Mouse (Mus musculus) lung, postnatal 4 days (tissue): ENCODE measurements around the gene Prnd.
A peak's percentile ranks its signal among the peaks of the same experiment; 100 is the strongest.

Source experiments
- DNase-seq, 2 experiments: peaks; one replicate each; pipeline ENCODE4 v3.0.0; 2021

Gene Prnd

DNA sequence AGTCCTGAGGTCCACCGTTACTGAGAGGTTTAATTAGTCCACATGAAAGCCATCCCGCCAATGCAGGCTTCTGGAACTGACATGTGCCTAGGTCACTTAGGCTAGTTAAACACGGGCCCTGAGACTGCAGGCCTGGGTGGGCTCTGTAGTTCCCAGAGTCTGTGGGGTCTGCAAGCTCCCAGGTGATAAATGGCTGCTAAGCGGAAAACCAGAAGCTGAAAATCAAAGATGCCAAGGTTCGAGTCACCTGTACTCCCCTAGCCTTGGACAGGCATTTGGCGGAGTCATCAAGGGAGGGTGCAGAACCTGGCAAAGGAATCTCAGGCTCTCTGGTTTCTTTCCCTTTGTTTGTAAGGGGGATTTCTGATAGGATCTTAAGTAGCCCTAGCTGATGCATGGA is 9.2 kb upstream of the Prnd start:
- no peak for DNase-seq

DNA sequence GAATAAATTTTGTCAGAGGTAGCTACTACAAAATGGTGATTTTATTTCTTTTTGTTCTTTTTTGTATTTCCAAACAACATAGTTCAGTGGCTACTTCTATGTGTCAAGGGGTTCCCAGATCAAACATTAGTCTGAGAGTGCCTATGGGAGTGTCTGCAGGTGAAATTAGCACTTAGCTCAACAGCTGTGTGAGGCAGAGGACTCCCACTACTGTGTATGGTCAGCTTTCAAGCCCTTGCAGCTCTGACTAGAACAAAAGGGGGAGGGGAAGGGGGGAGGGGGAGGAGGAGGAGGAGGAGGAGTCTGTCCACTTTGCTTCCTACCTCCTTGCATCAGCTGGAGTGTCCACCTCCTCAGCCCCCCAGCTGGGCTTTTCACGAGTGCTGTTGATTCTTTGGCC is 6.3 kb upstream of the Prnd start:
- peak; percentile 1 to 4 for DNase-seq

DNA sequence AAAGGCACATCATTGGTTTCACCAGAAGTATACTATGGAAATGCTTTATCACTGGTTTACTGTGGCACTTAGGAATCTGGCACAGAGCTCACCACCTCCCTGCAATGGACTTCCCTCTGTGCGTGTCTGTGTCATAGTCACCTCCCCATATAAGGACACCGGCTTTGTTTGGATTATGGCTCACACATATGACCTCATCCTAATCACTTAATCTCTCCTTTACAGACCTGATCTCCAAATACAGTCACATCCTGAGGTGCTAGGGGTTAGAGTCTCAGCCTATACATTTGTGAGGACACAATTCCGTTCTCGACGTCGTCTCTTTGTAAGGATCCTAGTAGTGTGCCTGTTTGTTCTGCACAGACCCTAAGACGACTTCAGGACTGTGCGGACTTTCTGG is 5.4 kb upstream of the Prnd start:
- peak in 1 of 2 experiments; percentile 23 for DNase-seq

DNA sequence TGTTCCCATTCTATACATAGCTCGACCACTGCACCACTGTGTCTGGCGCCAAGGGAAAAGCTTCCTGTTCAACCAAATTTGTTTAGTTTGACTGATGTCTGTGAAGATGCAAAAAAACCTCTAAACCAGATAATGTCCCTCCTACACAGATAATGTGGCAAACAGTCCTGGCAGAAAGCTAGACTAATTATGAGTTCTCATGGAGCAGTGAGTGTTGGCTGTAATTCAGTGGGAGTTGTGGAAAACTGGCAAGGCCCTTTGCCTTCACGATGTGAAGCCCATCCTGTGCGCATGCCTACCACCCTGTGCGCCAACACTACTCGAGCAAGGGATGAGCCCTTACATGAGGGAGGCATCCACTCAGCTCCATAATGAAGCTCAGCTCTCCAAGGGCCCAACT is 4.9 kb upstream of the Prnd start:
- peak in 1 of 2 experiments; percentile 14 for DNase-seq

DNA sequence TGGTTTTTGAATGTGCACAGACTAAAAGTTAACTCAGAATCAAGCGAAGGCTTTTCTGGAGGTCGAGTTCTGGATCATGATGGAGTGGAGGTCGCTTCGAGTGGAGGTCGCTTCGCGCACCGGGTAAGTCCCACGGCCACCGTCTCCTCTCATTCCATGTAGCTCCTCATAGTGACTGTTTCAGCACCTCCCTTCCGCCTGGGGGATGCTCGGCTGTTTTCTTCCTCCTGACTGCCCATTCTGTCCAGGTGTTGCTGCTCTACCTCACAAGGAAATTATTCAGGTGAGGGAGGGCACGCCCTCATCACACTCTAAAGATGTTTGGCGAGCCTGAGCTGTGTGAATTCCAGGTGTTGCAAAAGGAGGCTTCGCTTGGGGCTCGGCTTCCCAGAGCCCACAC is 4.3 kb upstream of the Prnd start:
- DNase-seq = no peak

DNA sequence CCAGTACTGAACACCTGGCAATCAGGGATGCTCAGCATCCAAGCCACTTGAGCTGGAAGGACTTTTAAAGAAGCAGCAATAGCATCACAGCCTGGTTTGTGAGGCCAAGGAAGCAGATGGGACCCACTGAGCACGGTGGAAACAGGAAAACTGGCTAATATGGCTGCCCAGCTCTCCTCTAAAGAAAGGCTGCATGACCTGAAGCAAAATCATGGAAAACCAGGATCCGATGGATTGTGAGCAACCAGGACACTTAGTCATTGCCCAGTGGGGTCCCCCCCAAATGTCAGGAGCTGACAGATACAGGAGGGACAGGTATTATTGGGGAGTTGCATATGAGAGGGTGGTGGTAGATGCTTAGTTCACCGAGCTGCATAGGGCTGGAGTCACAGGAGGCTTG is 2.5 kb upstream of the Prnd start:
- peak in 1 of 2 experiments; percentile 7 for DNase-seq

DNA sequence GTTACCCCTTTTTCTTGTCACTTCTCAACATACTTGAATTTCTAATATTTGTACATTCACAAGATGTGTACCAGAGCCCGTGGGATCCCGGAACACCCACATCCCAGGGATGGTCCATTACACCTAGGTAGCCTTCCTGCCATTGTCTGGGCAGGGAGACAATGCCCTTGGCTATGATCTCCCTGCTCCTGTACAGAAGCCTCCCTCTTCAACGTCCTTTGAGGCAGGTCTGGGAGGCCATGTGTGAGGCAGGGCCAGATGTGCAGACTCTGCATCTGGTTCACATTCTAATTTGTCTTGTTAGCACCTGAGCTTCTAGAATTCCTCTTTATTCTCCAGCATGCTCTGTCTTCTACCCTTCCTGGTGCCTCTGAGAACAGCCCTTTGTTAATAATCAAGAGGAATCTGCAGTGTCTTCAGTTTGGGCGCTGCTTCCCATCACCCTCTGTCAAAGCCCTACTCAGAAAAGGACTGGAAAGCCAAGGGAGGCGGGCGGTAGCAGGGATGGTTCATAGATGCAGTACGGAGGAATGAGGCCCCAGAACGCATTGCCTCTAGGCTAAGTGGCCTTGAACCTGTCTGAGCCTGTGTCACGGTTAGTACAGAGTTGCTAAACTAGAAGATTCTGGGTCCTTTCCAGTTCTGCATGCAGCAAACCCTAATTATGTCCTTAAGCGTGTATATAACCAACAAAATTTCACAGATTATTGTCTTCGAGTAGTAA is 1.6 kb upstream of the Prnd start:
- peak in 1 of 2 experiments; percentile 26 for DNase-seq

DNA sequence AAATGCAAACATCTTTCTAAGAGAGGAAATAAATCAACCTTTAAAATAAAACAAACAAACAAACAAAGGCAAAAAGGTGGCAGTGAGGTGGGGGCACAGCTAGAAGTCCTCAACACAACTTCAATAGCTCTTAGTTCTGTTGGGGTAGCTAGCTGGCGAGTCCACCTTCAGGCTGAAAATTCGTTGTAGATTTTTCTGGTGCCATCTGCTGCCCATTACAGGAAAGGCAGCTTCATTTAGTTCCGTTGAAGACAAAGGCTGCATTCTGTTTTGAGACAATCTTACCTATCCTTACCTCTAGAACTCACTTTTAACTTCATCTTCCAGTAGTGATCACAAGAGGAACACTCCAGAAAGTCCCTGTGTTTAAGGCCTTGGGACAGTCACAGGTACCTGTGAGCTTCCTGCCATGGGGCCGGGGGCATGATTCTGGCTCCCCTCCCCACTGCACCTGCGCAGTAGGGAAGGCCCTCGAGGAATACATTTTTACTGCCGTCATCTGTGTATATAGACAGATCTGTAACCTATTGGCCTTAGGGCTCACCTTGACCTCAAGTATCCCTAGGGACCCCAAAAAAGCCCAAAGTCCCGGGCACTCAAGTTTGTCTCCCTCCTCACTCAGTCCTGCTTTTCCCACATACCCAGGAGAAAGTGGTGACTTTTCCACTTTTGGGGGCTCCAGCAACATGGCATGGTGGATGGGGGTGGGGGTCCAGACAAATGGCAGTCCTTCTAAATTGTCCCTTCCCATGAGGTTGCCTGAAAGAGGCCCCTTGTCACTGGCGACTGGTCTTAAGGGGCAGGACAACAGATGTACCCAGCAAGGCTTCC is 679 bp upstream of the Prnd start:
- DNase-seq = peak in 1 of 2 experiments; percentile 71

DNA sequence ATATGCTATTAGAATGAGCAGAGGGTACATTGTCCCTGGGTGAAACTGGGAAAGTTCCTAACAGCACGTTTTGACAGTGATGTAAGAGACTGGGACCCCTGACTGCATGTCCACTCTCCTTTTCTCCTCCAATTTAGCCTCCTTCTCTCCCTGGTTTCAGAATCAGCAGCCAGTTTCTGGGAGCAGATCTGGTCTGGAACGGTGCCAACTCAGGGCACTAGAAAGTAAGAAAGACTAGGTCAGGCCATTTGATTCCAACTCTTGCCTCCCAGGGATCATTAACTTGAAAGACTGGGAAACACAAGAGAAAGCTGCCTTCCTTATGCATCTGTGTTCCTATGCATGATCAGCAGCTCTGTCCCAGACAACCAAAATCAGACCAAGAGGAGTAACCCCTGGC is 1.8 kb downstream of the Prnd start:
- peak in 1 of 2 experiments; percentile 8 for DNase-seq

DNA sequence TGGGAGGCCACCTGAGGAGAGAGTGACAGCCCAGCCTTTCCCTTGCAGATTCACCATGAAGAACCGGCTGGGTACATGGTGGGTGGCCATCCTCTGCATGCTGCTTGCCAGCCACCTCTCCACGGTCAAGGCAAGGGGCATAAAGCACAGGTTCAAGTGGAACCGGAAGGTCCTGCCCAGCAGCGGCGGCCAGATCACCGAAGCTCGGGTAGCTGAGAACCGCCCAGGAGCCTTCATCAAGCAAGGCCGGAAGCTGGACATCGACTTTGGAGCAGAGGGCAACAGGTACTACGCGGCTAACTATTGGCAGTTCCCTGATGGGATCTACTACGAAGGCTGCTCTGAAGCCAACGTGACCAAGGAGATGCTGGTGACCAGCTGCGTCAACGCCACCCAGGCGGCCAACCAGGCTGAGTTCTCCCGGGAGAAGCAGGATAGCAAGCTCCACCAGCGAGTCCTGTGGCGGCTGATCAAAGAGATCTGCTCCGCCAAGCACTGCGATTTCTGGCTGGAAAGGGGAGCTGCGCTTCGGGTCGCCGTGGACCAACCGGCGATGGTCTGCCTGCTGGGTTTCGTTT is 2.4 kb downstream of the Prnd start:
- no peak for DNase-seq

DNA sequence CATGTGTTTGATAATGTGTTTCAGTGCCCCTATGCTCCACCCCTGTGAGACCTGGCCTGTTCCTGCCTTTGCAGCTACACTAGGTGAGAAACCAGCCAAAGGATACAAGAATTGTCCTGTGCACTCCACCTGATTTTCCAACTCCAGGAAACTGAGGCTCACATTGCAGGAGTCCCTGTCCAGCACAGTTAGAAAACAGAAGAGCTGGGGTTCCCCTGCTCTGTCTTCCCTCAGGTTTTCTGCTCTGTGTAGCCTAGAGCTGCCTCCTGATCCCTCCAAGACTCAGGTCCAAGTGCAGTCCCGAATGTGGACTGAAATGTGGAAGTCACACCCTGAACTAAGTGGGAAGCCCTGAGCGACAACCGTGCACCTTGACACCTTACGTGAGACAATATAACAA is 3.0 kb downstream of the Prnd start:
- DNase-seq = no peak

DNA sequence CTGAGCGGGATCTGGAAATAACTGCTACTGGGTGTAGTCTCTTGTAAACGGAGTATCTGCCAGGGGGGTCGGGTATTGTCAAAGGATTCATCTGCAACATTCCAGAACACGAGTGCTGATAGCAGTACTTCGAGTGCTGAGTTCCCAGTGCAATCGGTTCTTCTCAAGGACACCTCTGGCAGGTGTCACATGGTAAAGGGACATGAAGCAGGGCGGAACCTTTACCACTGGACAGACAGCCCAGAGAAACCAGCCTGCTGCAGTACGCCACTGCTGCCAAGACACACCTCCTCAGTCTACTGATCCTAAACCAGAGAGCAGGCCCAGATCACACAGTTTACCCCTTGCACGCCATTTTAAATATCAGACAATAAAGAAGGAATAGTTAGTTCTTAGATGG is 4.2 kb downstream of the Prnd start:
- peak in 1 of 2 experiments; percentile 44 for DNase-seq

DNA sequence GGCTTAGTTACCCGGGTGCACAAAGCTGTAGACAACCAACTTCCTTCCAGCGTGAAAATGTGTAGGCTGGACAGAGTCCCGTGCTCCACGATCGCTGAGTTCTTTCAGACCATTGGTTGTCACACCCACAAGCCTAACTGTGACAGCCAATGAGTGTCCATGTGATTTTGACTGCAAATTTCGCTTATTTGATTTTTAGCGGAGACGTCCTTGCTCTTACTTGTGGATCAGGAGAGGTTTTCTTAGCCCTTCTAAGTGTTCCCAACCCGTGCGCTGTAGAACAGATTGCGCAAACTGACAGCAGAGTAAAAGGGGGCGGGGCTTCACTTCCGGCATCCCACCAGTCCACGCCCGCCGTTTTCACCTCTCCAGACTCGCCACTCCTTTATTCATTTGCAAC is 4.6 kb downstream of the Prnd start:
- DNase-seq = peak; percentile 59 to 68

DNA sequence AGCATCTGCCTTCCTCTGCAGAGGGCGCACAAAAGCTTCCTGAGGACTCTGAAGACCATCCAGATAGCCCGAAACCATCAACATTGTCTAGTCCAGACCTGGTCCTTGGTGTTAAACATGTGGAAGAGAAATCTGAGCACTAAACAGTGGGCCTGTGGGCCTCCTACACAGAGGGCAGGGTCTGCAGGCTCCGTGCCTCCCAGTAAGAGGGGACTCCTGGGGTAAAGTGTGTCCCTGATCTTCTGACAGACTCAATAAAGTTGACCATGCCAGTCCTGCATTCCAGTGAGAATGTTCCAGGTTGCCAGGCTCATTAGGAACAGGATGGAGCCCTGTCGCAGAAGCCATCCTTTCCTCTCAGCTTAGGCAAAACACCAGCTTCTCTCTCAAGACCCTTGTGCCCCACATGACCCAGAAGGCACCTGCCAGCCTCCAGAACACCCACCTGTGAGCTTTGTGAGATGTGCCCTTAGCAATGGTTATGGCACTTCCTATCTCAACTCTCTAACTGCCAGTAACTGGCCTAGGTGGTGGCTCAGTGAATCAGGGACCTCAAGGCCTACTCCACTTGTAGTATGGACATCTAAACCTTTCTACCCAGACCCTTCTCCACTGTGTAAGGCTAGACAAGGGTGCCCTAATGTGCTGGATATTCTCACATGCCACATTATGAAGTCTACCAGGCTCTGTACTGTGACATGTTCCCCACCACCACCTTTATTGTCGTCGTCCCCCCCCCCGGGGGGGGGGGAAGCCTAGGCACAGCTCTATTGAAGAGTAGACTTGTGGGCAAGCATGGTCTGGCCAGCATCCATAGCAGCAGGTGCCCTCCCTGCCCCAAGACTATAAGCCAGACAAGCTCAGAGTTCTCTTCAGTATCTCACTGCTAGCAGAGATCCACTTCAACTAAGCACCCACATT is 5.9 kb downstream of the Prnd start:
- DNase-seq = peak in 1 of 2 experiments; percentile 15

DNA sequence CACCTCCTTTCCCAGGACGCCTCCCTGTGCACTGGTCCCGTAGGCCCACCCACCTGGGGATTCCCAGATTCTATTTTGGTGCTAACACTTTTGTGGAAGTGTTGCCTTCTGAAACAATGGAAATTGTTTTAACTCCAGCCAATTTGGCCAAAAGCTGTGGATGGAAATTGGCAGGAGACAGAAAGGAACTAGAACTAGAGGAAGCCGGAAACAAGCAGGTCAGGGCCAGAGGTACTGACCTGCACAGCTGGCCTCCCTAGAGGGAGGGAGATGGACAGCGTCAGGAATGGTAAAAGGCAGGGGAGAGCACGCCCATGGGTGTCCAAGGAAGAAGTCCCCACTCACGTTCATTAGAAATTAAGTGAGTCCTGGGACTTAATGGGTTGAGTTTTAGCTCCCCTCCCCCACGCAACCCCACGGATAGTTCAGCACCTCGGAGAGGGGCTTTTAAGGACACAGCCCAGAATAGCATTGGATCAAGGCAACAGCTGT is 7.1 kb downstream of the Prnd start:
- no peak for DNase-seq

DNA sequence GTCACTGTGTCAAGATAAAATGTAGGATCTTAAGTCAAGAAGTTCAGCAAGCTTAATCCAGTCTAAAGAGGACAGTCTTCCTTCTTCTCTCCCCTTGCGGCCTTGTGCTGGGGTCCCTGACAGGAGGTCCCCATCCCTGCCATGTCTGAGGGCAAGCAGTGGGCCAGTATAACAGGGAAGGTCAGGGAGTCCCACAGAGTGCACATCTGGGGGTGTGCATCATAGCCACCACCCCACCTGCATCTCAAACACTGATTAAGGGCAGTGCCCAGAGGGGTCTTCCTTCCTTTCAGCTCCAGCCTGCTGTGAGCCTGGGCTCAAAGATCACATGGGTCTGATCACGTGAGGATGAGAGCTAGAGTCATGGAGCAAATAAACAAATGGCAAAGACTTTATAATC is 11.0 kb downstream of the Prnd start:
- peak in 1 of 2 experiments; percentile 4 for DNase-seq

DNA sequence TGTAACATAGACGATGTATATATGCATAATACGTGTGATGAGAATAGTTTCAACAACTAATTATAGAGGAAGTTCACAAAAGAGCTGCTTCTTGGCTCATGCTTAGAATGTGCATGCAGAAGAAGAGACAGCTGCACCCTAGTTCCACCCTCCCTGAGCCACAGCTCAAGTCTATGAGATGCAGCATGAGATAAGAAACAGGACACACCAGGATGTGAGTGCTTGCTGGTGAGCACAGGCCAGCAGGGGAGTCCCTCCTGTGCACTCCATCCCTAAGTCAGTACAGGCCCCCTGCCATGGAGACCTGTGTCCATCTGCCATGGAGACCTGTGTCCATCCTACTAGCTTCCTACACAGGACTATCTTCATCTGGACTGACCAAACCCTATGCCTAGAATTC is 19.9 kb downstream of the Prnd start:
- no peak for DNase-seq

DNA sequence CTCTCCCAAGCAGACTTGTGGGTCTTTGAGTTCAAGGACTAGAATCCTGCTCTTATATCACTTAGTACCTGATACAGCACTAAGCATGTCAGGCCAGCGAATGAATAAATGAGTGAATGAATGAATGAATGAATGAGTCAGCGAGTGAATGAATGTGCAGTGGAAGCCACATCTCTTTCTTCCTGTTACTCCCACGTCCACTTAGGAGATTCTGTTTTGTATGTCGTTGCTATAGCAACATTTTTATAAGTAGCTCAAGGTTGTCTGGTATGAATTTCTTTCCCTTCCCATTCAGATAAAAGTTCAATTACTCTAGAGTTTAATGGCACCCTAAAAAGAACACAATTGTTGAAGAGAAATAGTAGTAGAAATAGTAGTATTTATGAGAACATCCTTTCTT is 20.4 kb downstream of the Prnd start:
- DNase-seq = no peak

DNA sequence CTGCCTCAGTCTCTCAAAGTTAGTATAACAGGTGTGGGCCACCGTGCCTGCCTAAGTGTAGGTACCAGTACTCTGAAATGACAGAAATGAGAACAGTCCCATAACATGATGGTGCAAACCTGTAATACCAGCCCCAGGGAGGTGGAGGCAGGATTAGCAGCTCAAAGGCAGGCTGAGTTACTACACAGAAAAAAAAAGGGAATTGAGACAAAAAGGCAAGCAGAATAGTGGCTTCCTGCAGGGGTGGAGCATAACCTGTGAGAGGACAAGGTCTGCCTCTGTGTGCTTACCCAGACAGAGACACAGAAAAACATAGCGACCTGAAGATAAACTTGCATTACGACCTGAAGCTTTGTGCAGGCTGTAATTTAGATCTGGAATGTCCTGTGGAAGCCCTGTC is 26.0 kb downstream of the Prnd start:
- no peak for DNase-seq

DNA sequence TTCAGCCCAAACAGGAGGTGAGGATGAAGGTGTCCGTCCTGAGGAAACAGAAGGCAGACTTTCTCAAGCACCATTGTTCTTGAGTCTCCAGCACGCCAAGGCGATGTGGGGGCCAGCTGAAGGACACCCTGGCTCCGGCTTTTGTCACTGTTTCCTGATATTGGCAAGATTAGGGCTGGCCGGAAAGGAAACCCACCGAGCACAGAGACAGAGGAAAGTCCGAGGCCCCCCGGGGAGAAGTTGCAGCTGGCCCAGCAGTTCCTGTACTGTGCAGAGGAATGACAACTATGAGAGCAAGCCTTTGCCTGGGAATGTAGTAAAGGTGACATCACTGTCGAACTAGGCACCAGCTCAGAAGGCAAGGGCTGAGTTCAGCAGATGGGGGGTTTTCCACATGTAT is 30.2 kb downstream of the Prnd start:
- DNase-seq = peak; percentile 58 to 83

DNA sequence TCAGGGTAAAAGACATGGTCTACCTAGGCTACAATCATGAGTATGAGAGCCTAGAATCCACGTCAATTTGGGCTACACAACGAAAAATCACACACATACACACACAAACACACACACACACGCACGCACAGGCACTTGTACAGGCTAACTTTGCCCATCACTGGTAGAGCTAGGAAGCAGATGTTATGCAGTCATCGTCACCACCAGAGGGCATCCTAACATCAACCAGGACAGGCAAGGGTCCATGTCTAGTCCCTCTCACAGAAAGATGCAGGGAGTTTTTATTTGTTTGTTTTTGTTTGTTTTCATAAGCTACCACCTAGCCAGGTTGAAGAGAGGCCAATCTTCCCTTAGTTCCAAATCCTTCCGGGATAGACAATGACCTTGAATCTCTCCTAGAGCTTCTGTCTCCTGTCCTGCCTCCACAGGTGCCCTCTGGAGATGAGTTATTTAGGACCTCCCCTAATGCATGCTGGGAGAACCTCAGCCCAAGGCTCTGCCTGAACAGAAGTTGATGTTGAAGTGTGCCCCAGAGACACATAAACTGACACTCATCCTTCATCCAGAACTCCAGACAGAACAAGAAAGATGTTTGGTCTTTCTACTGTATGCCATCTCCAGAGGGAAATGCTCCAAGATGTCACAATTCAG is 32.0 kb downstream of the Prnd start:
- peak in 1 of 2 experiments; percentile 75 for DNase-seq

DNA sequence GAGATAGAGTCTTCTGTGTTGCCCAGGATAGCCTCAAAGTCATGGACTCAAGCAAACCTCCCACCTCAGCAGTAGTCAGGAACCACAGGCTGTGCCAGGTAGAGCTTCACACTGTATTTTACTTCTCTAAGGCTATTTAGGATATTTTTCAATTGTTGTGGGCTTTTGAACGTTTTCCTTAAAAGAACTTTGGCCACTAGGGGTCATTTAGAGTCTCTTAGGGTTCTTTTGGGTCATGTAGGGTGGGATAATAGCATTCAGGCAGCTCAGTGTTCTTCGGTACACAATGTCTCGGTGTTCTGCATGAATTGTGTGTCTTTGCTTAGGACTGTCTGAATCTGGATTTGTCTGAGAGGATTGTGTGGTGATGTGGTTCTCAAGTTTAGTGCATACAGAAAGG is 37.3 kb downstream of the Prnd start:
- DNase-seq = no peak
